Mouse (Mus musculus) MEL (cell line): ENCODE data around the gene Olfr370.

Source experiments
- CTCF ChIP-seq, 3 experiments: IDR thresholded peaks in 2 of 3; conservative IDR thresholded peaks in 1 of 3; 2 replicates each; pipeline ENCODE4 v1.5.1; 2011 to 2012; ENCODE audit warnings: low read length in 3 of 3, low read depth in 2 of 3, mild to moderate bottlenecking in 2 of 3, improper control_type of control experiment in 1 of 3, inconsistent platforms in 1 of 3, mixed read lengths in 1 of 3, moderate library complexity in 1 of 3; ENCODE audit not compliant: control insufficient read depth in 1 of 3, insufficient read depth in 1 of 3, poor library complexity in 1 of 3, severe bottlenecking in 1 of 3
- EP300 ChIP-seq, 2 experiments: IDR thresholded peaks; 2 replicates each; pipeline ENCODE4 v1.6.1; 2011; ENCODE audit warnings: improper control_type of control experiment in 2 of 2, low read length in 2 of 2, low read depth in 1 of 2, mild to moderate bottlenecking in 1 of 2
- POLR2A ChIP-seq, 2 experiments: IDR thresholded peaks; 2 replicates each; pipeline ENCODE4 v1.6.1; 2011 to 2012; ENCODE audit warnings: low read length in 2 of 2, mild to moderate bottlenecking in 2 of 2, control low read depth in 1 of 2, improper control_type of control experiment in 1 of 2, low read depth in 1 of 2, moderate library complexity in 1 of 2; ENCODE audit not compliant: control insufficient read depth in 1 of 2, insufficient read depth in 1 of 2, poor library complexity in 1 of 2
- SMC3 ChIP-seq: IDR thresholded peaks from 2 replicates; pipeline ENCODE4 v1.6.1; 2011; ENCODE audit warnings: low read depth, low read length, improper control_type of control experiment
- TAL1 ChIP-seq: IDR thresholded peaks from 2 replicates; pipeline ENCODE4 v1.6.1; 2012; ENCODE audit warnings: mild to moderate bottlenecking, inconsistent platforms, low read length, moderate library complexity, mixed read lengths
- TCF12 ChIP-seq: IDR thresholded peaks from 2 replicates; pipeline ENCODE4 v1.6.1; 2014; ENCODE audit warnings: low read depth, mild to moderate bottlenecking, inconsistent platforms, low read length, improper control_type of control experiment, moderate library complexity
- UBTF ChIP-seq: IDR thresholded peaks from 2 replicates; pipeline ENCODE4 v1.6.1; 2012; ENCODE audit warnings: low read depth, mild to moderate bottlenecking, inconsistent platforms, low read length, improper control_type of control experiment, moderate library complexity, borderline replicate concordance; ENCODE audit not compliant: insufficient read depth
- USF2 ChIP-seq, 2 experiments: IDR thresholded peaks; 2 replicates each; pipeline ENCODE4 v1.6.1; 2011 to 2012; ENCODE audit warnings: improper control_type of control experiment in 2 of 2, low read length in 2 of 2, borderline replicate concordance in 1 of 2, inconsistent platforms in 1 of 2, low read depth in 1 of 2, mild to moderate bottlenecking in 1 of 2; ENCODE audit not compliant: insufficient read depth in 1 of 2

DNA sequence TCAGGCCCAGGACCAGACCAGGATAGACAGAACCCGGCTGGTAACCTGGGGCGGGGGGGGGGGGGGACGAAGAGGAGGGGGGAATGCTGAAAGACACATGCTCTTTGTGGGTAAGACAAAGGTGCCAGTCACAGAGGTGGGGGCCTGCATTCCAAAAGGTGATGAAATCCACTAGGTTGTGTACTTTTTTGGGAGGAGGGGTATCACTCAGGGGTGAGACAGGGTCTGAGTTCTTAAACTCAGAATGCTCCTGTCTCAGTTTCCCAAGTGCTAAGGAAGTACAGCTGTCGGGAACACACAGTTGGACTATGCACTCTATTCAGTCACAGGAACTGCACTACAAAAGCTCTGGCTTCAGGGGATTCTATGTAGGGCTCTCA lies 40.9 kb downstream of the Olfr370 start:
- TF ChIP-seq POLR2A (IDR thresholded peaks at IDR 0.05; ENCODE audit: control insufficient read depth in 1 of 2, insufficient read depth in 1 of 2, low read depth in 1 of 2, low read length in 2 of 2, poor library complexity in 1 of 2) (no peak), CTCF (IDR thresholded peaks at IDR 0.05 in 2 of 3, conservative IDR thresholded peaks at IDR 0.05 in 1 of 3; ENCODE audit: control insufficient read depth in 1 of 3, insufficient read depth in 1 of 3, low read depth in 2 of 3, low read length in 3 of 3, poor library complexity in 1 of 3, severe bottlenecking in 1 of 3) (no peak), UBTF (no peak), TAL1 (no peak), EP300 (IDR thresholded peaks at IDR 0.05; ENCODE audit: low read depth in 1 of 2, low read length in 2 of 2) (no peak), SMC3 (no peak), USF2 (IDR thresholded peaks at IDR 0.05; ENCODE audit: borderline replicate concordance in 1 of 2, insufficient read depth in 1 of 2, low read depth in 1 of 2, low read length in 2 of 2) (no peak), TCF12 (no peak)
